Mouse (Mus musculus): ENCODE measurements around the gene Enc1. TPM values are rescaled to one million over a fixed set of nuclear protein-coding genes. Genes with fewer than 3 reads are reported as not detected.

Enc1 gene
- total and polyA plus RNA-seq, 3 experiments: 3.7 to 7.0 (median 6.4) TPM

GRCm38 (mm10) chr13:97245157-97245556 lies 4.3 kb downstream of the Enc1 start:
- H3K9me3 ChIP-seq (replicated peaks; ENCODE audit: low read length): no peaks in the 10 kb centered on the region
- no peak overlapping the region for H3K4me2 ChIP-seq (ENCODE audit: insufficient read depth, low read depth, poor library complexity, severe bottlenecking)
- dilution Hi-C loops (cut with MboI; ENCODE audit: extremely low pct_ligation_motif_present, extremely low pct_unique_long_range_greater_than_20kb, low sequenced_read_pairs) (no loop called here), in situ Hi-C loops (cut with MboI; ENCODE audit: low pct_ligation_motif_present, low pct_unique_long_range_greater_than_20kb, low sequenced_read_pairs) (no loop called here)
- H3K36me3 ChIP-seq (replicated peaks in 1 of 2; ENCODE audit: control insufficient read depth in 1 of 2, insufficient read depth in 1 of 2, low read length in 1 of 2): peaks cover 20 to 53% of the 10 kb centered on the region in 2 experiments
- DNase-seq (ENCODE audit: extremely low read depth): no peak
- no peaks in the 10 kb centered on the region; the same call in 1 of the 2 replicates for H3K79me2 ChIP-seq (replicated peaks; ENCODE audit: control insufficient read depth, extremely low read depth, insufficient read depth, poor library complexity, severe bottlenecking)
- no peak overlapping the region for H3K4me3 ChIP-seq (replicated peaks in 1 of 3; ENCODE audit: low read depth in 2 of 3, low read length in 2 of 3, poor library complexity in 1 of 3)
- no peaks in the 10 kb centered on the region for H3K27me3 ChIP-seq (replicated peaks)
- peaks cover 12 to 37% of the 10 kb centered on the region in 2 experiments; a peak in 3 of 4 replicates for H3K4me1 ChIP-seq (ENCODE audit: control insufficient read depth in 1 of 2, insufficient read depth in 2 of 2)
- H3K9ac ChIP-seq (ENCODE audit: insufficient read depth, low read depth): no peak overlapping the region
- no peak for TF ChIP-seq ZC3H11A (IDR thresholded peaks at IDR 0.05; ENCODE audit: low read depth, low read length)
- TF ChIP-seq USF2 (conservative IDR thresholded peaks at IDR 0.05; ENCODE audit: low read depth, low read length): no peak
- TF ChIP-seq SMC3 (IDR thresholded peaks at IDR 0.05; ENCODE audit: low read depth, low read length): no peak
- no peak for TF ChIP-seq CTCF (conservative IDR thresholded peaks at IDR 0.05 in 1 of 2, IDR thresholded peaks at IDR 0.05 in 1 of 2; ENCODE audit: low read depth in 2 of 2, low read length in 2 of 2)
- no peak for TF ChIP-seq HCFC1 (IDR thresholded peaks at IDR 0.05; ENCODE audit: low read depth, low read length)
- no peak for TF ChIP-seq MAX (IDR thresholded peaks at IDR 0.05; ENCODE audit: low read length)
- no peak for TF ChIP-seq GABPA (IDR thresholded peaks at IDR 0.05; ENCODE audit: insufficient replicate concordance, low read depth, low read length)
- TF ChIP-seq ZKSCAN1 (IDR thresholded peaks at IDR 0.05; ENCODE audit: borderline replicate concordance, low read depth, low read length): no peak
- no peak for TF ChIP-seq MAFK (IDR thresholded peaks at IDR 0.05; ENCODE audit: insufficient replicate concordance, low read length)
- no peak for TF ChIP-seq MXI1 (IDR thresholded peaks at IDR 0.05; ENCODE audit: low read depth, low read length)
- TF ChIP-seq RAD21 (IDR thresholded peaks at IDR 0.05; ENCODE audit: low read depth, low read length): no peak
- no peak for TF ChIP-seq ZNF384 (IDR thresholded peaks at IDR 0.05; ENCODE audit: low read depth, low read length)
- H3K27ac ChIP-seq (ENCODE audit: insufficient read depth, low read depth): no peak overlapping the region

GRCm38 (mm10) chr13:97246217-97246616 lies 5.3 kb downstream of the Enc1 start:
- H3K9me3 ChIP-seq (replicated peaks; ENCODE audit: low read length): no peaks in the 10 kb centered on the region
- TF ChIP-seq RCOR1 (conservative IDR thresholded peaks at IDR 0.05; ENCODE audit: low read depth, low read length) (no peak), MAZ (IDR thresholded peaks at IDR 0.05; ENCODE audit: low read depth, low read length) (no peak), ETS1 (conservative IDR thresholded peaks at IDR 0.05; ENCODE audit: low read depth, low read length) (no peak), MEF2A (IDR thresholded peaks at IDR 0.05; ENCODE audit: borderline replicate concordance, low read depth, low read length) (no peak), ZKSCAN1 (IDR thresholded peaks at IDR 0.05; ENCODE audit: borderline replicate concordance, low read depth, low read length) (no peak), POLR2AphosphoS2 (IDR thresholded peaks at IDR 0.05; ENCODE audit: low read depth, low read length) (no peak), NELFE (IDR thresholded peaks at IDR 0.05; ENCODE audit: low read depth, low read length) (no peak), ZC3H11A (IDR thresholded peaks at IDR 0.05; ENCODE audit: low read depth, low read length) (no peak), USF1 (IDR thresholded peaks at IDR 0.05; ENCODE audit: low read depth, low read length) (no peak), MXI1 (IDR thresholded peaks at IDR 0.05; ENCODE audit: low read depth, low read length) (no peak), MYC (IDR thresholded peaks at IDR 0.05; ENCODE audit: low read depth, low read length) (no peak), PAX5 (IDR thresholded peaks at IDR 0.05; ENCODE audit: low read length) (no peak)
- peaks cover 12 to 33% of the 10 kb centered on the region in 2 experiments; a peak in 3 of 4 replicates for H3K4me1 ChIP-seq (ENCODE audit: control insufficient read depth in 1 of 2, insufficient read depth in 2 of 2)
- H3K79me2 ChIP-seq (replicated peaks; ENCODE audit: control insufficient read depth, extremely low read depth, insufficient read depth, poor library complexity, severe bottlenecking): no peaks in the 10 kb centered on the region; the same call in 1 of the 2 replicates
- no peak overlapping the region for H3K4me2 ChIP-seq (ENCODE audit: insufficient read depth, low read depth, poor library complexity, severe bottlenecking)
- H3K4me3 ChIP-seq (replicated peaks in 1 of 3; ENCODE audit: low read depth in 2 of 3, low read length in 2 of 3, poor library complexity in 1 of 3): no peak overlapping the region
- dilution Hi-C loops (cut with MboI; ENCODE audit: extremely low pct_ligation_motif_present, extremely low pct_unique_long_range_greater_than_20kb, low sequenced_read_pairs): no loop called here
- in situ Hi-C loops (cut with MboI; ENCODE audit: low pct_ligation_motif_present, low pct_unique_long_range_greater_than_20kb, low sequenced_read_pairs): no loop called here
- no peaks in the 10 kb centered on the region for H3K27me3 ChIP-seq (replicated peaks)
- H3K27ac ChIP-seq (ENCODE audit: insufficient read depth, low read depth): no peak overlapping the region
- H3K9ac ChIP-seq (ENCODE audit: insufficient read depth, low read depth): no peak overlapping the region
- DNase-seq (ENCODE audit: extremely low read depth): no peak
- peaks cover 20 to 61% of the 10 kb centered on the region in 2 experiments for H3K36me3 ChIP-seq (replicated peaks in 1 of 2; ENCODE audit: control insufficient read depth in 1 of 2, insufficient read depth in 1 of 2, low read length in 1 of 2)

All from CH12.LX (cell line).